Mouse (Mus musculus) gastrocnemius, postnatal 4 days (tissue): Measurements from ENCODE around the gene Egfl7. TPM values are rescaled to one million over a fixed set of nuclear protein-coding genes. Genes with fewer than 3 reads are reported as not detected.

Source experiments
- DNase-seq, 2 experiments: peaks; one replicate each; pipeline ENCODE4 v3.0.0; 2021 to 2022; ENCODE audit warnings: low spot score in 2 of 2, mixed read lengths in 2 of 2
- long read RNA-seq, 2 experiments: library from polyadenylated mRNA; stranded (forward); transcript quantifications; one replicate each; pipeline ENCODE4 v2.0.0; 2021
- total RNA-seq, 2 experiments: library from RNA; stranded (reverse); gene quantifications; 2 replicates each; pipeline ENCODE4 v1.2.3; 2021

Egfl7 gene
- 100 to 1,000 TPM; 132 to 141 TPM for total RNA-seq
- long read RNA-seq, experiment 1, transcript Egfl7-213 (1 exons, 536 nt), result minor isoform, 9 of 113 reads
- long read RNA-seq, experiment 1, transcript Egfl7-202 (10 exons, 1,372 nt), result major isoform, 35 of 113 reads
- long read RNA-seq, experiment 1, transcript Egfl7-216 (9 exons, 1,163 nt), result minor isoform, 6 of 113 reads
- long read RNA-seq, experiment 1, partial matches to known transcripts, result 13 of 113 reads
- long read RNA-seq, experiment 1, other reads (novel, unspliced or antisense), result 41 of 113 reads
- long read RNA-seq, experiment 2, transcript Egfl7-202 (10 exons, 1,372 nt), result major isoform, 52 of 136 reads
- long read RNA-seq, experiment 2, transcript Egfl7-213 (1 exons, 536 nt), result minor isoform, 20 of 136 reads
- long read RNA-seq, experiment 2, partial matches to known transcripts, result 12 of 136 reads
- long read RNA-seq, experiment 2, other reads (novel, unspliced or antisense), result 42 of 136 reads

- no peak for DNase-seq
Observed at GRCm38 (mm10) chr2:26579714-26580113, at the start of gene Egfl7. Gene Egfl7, plus strand, starts transcription at chr2:26580014.

- no peak for DNase-seq
Observed at GRCm38 (mm10) chr2:26531829-26532228, 48.0 kb upstream of the Egfl7 start.

GRCm38 (mm10) chr2:26533249-26533648 lies 46.6 kb upstream of the Egfl7 start:
- DNase-seq, result peak in 1 of 2 experiments; percentile 30

GRCm38 (mm10) chr2:26534161-26534560 lies 45.7 kb upstream of the Egfl7 start:
- peak in 1 of 2 experiments; percentile 13 for DNase-seq

- peak; percentile 31 to 66 for DNase-seq
Observed at GRCm38 (mm10) chr2:26534616-26535015, 45.2 kb upstream of the Egfl7 start.

- DNase-seq, result peak in 1 of 2 experiments; percentile 13
Observed at GRCm38 (mm10) chr2:26535517-26536045, 44.2 kb upstream of the Egfl7 start.

- no peak for DNase-seq
Observed at GRCm38 (mm10) chr2:26539516-26539915, 40.3 kb upstream of the Egfl7 start.

GRCm38 (mm10) chr2:26540721-26541120 lies 39.1 kb upstream of the Egfl7 start:
- peak in 1 of 2 experiments; percentile 15 for DNase-seq

- peak; percentile 21 to 50 for DNase-seq
Observed at GRCm38 (mm10) chr2:26541258-26541910, 38.4 kb upstream of the Egfl7 start.

GRCm38 (mm10) chr2:26543155-26543554 lies 36.7 kb upstream of the Egfl7 start:
- peak in 1 of 2 experiments; percentile 11 for DNase-seq

- DNase-seq, result no peak
Observed at GRCm38 (mm10) chr2:26543768-26544167, 36.0 kb upstream of the Egfl7 start.

GRCm38 (mm10) chr2:26544265-26544664 lies 35.5 kb upstream of the Egfl7 start:
- DNase-seq, result peak in 1 of 2 experiments; percentile 11

- DNase-seq, result no peak
Observed at GRCm38 (mm10) chr2:26547481-26547880, 32.3 kb upstream of the Egfl7 start.

- DNase-seq, result no peak
Observed at GRCm38 (mm10) chr2:26549801-26550200, 30.0 kb upstream of the Egfl7 start.

GRCm38 (mm10) chr2:26550205-26550604 lies 29.6 kb upstream of the Egfl7 start:
- no peak for DNase-seq

GRCm38 (mm10) chr2:26550777-26551176 lies 29.0 kb upstream of the Egfl7 start:
- DNase-seq, result no peak

GRCm38 (mm10) chr2:26551446-26551845 lies 28.4 kb upstream of the Egfl7 start:
- no peak for DNase-seq

- DNase-seq, result no peak
Observed at GRCm38 (mm10) chr2:26552066-26552465, 27.7 kb upstream of the Egfl7 start.

GRCm38 (mm10) chr2:26553904-26554303 lies 25.9 kb upstream of the Egfl7 start:
- DNase-seq, result no peak

- no peak for DNase-seq
Observed at GRCm38 (mm10) chr2:26555076-26555475, 24.7 kb upstream of the Egfl7 start.

- DNase-seq, result peak in 1 of 2 experiments; percentile 15
Observed at GRCm38 (mm10) chr2:26556535-26556993, 23.2 kb upstream of the Egfl7 start.

- DNase-seq, result peak in 1 of 2 experiments; percentile 11
Observed at GRCm38 (mm10) chr2:26560506-26560905, 19.3 kb upstream of the Egfl7 start.
